Mouse (Mus musculus) 3134 (cell line): ENCODE measurements around the gene Abhd14a.
A peak's percentile ranks its signal among the peaks of the same experiment; 100 is the strongest.
"Not testable (repeated sequence)": the region's sequence is repeated elsewhere in the genome, so short reads cannot be mapped to it uniquely, and the experiment has no call there.

Source experiments
- DNase-seq: peaks from one replicate; pipeline ENCODE4 v3.0.0-alpha.2; 2011; ENCODE audit warnings: low spot score; ENCODE audit not compliant: insufficient read length; ENCODE audit errors: extremely low read depth

Gene Abhd14a

DNA sequence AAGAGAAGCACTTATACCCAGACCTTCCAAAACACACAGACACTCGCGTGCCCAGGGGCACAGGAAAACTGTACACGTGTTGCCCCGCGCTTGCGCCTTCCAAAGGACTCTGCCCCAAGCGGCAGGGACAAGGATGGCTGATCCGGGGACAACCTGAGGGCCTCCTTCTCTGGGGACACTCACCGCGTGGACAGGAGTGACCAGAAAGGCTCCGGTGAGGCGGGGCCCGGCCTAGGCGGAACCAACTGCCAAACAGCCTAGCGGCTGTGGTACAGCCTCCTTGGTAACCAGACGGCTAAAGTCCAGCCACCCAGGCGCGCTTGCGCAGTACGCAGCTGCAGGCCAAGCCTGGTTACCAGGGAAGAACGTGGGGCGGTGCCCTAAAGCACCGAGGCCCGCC lies at the start of gene Abhd14a, which contains the start of gene Abhd14b:
TSS of gene Abhd14a (minus strand) at position 331 of the 400 bp plus-strand sequence.
TSS of gene Abhd14b (plus strand) at position 112 of the 400 bp plus-strand sequence.
- peak; percentile 96 for DNase-seq

DNA sequence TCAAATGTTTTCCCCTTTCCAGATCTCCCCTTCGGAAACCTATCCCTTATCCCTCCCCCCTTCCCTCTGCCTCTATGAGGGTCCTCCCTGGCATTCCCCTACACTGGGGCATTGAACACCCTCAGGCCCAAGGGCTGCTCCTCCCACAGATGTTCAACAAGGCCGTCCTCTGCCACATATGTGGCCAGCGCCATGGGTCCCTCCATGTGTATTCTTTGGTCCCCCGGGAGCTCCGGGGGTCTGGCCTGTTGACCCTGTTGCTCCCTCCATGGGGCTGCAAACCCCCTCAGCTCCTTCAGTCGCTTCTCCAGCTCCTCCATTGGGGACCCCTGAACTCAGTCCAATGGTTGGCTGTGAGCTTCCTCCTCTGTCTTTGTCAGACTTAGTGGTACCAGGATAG lies 40.1 kb upstream of the Abhd14a start:
- DNase-seq = not testable (repeated sequence)

DNA sequence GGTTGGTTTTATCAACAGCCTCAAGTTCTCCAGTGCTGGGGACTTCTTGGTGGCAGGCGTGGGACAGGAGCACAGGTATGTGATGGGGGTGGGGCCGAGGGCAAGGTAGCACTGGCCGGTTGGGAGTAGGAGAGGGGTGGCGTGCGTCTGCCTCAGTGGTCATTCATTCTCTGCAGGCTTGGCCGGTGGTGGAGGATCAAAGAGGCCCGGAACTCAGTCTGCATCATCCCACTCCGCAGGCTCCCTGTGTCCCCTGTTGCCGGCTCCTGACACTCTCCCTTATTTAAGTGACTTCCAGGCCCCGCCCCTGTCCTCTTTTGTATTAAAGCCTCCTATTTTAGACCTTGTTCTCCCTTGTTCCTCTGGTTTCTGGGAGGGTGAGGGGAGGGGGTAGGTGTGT lies 37.6 kb upstream of the Abhd14a start:
- DNase-seq = no peak

DNA sequence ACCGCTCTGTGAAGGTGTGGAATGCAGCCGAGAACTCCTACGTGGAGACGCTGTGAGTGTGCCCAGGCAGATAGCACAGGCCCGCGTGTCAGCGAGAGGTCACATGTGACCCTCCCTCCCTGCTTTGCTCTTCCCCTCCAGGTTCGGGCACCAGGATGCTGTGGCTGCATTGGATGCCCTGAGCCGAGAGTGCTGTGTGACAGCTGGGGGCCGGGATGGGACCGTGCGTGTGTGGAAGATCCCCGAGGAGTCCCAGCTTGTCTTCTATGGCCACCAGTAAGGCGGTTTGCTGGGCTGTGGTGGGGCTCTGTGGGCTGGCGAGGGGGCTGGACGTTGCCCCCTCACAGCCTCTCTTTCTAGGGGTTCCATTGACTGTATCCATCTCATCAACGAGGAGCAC lies 36.1 kb upstream of the Abhd14a start:
- DNase-seq = no peak

DNA sequence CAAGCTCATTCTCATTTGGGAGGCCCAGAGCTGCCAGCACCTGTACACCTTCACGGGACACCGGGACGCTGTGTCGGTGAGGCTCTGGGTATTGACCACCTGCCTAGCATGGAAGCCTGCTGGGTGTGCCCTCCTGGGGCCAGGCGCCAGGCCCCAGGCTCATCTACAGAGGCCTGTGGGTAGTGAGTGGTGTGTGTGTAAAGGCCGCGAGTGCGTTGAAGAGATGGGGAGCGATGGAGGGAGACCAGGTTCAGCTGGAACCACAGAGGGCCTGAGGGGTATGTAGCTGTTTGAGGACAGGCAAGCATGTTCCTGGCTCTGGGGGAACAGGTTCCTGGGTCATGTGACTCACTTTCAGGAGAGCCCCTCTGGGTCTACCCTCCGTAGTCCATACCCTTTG lies 35.7 kb upstream of the Abhd14a start:
- DNase-seq = no peak

DNA sequence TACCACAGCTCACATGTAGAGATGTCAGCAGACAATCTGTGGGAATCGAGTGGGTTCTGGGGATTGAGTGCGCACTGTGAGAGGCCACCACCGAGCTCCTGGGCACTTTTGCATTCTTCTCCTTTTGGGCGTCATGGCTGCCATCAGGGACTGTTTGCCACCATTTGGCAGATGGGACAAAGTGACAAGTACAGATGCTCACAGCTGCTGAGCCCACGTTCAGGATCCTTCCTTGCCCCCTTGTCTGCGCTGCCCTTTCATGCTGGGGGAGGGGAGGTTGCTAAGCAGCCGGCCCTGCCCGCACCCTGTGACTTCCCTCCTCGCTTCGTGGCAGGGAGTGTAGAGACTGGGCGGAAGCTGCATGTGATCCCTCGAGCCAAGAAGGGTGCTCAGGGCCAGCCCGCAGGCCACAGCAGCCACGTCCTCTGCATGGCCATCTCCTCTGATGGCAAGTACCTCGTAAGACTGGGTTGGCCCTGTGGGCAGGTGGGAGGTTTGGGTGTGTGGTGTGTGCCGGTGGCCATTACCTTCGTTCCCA lies 35.2 kb upstream of the Abhd14a start:
- DNase-seq = no peak

DNA sequence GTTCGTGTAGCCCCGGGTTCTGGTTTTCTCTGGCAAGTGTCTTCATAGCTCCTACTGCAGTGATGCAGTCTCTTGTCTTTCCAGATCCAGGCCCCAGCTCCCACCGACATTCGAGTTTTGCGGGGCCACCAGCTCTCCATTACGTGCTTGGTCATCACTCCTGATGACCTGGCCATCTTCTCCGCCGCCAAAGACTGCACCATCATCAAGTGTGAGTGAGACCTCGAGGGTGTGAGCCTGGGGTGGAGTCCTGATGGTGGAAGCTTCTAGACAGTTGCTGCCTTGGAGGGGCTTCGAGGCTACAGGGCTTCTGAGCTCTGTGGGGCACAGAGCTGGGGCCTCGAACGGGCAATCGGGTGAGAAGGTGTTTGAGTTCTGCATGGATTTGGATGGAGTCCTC lies 34.2 kb upstream of the Abhd14a start:
- DNase-seq = no peak

DNA sequence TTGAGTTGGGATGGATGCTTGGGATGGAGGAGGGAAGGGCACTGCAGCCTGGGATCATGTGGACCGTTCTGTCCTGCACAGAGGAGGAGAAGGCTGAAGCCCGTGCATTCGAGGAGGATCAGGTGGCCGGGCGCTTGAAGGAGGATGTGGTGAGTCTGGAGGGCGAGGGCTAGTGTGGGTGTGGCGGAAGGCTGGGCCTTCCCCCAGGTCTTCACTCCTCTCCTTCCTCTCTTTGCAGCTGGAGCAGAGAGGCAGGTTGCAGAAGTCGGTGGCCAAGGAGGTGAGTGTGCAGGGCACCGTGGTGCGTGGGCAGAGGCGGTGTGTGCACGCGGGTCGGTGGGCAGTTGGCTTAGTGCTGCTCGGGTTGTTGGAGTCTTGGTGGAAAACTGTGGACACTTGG lies 33.6 kb upstream of the Abhd14a start:
- DNase-seq = no peak

DNA sequence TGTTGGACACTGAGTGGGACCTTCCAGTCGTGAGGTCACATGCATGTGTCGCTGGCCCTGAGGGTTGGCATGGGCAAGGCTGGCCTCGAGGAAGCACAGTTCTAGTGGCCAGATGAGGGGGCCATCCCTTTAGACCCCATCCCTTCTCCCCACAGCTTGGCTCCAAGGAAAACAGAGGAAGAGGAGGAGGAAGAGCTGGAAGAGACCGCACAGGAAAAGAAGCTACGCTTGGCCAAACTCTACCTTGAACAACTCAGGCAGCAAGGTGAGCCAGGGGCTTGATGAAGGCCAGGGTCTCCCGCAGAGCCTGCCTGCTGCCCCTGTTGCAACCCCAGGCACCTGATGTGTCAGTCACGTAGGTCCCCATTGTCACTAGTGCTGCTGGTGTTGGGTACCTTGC lies 33.1 kb upstream of the Abhd14a start:
- DNase-seq = no peak

DNA sequence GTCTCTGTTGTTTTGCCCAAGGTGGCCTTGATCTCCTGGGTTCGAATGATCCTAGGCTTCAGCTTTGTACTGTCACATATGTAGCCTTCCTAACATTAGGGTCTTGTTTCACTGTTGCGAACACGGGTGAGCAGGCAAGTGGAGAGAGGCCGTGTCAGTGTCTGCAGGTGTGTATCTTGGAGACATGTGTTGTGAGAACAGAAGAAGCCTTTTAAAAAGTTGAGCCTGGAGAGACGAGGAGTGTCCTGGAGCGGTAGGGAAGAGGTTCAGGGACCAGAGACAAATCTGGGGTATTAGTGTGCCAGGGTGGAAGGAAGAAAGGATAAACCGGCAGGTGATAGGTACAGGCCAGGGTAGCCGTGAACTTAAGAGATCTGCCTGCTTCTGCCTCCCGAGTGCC lies 30.6 kb upstream of the Abhd14a start:
- no peak for DNase-seq

DNA sequence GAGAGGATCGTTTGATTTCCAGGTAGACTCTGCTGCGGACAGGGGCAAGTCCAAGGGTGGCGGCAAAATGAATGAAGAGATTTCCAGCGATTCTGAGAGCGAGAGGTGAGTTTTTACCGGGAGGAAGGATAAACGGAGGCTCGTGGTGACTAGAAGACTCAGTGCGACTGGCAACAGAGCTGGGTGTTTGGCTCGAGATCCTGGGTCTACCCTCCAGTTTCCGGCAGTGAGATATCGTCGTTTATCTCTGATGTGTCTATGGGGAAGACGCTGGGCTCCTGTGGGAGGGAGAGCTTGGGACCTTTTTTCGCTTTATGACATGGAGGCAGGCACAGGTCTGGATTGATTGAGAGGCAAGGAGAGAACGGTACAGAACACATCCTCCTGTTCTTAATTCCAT lies 30.2 kb upstream of the Abhd14a start:
- no peak for DNase-seq

DNA sequence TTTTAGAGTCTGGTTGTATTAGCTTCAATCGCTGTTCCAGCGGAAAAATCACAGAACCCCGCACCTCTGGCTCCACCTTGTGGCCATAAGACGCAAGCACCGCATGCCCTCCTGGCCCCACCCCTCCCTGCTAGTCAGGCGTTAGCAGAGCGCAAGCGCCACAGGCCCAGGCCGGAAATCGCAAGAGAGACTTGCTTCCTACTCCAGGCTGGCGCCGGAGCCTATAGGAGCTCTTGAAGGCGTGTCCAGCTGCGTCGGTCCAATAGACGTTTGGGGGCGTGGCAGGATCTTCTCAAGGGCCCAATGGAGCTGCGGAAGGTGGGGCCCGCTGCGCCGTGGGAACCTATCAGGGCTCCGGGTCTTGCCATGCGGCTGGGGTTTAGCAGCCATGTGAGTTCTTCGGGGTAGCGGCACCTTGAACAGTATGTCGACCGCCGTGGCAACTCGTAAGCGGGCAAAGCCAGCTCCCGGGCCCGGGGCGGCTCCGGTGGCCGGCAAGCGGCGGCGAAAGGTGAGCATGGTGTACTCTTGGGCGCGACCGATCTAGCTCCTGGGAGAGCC lies 29.5 kb upstream of the Abhd14a start, which contains the start of gene Parp3:
TSS of gene Parp3 (minus strand) at position 26 of the 561 bp plus-strand sequence.
- DNase-seq = peak; percentile 98

DNA sequence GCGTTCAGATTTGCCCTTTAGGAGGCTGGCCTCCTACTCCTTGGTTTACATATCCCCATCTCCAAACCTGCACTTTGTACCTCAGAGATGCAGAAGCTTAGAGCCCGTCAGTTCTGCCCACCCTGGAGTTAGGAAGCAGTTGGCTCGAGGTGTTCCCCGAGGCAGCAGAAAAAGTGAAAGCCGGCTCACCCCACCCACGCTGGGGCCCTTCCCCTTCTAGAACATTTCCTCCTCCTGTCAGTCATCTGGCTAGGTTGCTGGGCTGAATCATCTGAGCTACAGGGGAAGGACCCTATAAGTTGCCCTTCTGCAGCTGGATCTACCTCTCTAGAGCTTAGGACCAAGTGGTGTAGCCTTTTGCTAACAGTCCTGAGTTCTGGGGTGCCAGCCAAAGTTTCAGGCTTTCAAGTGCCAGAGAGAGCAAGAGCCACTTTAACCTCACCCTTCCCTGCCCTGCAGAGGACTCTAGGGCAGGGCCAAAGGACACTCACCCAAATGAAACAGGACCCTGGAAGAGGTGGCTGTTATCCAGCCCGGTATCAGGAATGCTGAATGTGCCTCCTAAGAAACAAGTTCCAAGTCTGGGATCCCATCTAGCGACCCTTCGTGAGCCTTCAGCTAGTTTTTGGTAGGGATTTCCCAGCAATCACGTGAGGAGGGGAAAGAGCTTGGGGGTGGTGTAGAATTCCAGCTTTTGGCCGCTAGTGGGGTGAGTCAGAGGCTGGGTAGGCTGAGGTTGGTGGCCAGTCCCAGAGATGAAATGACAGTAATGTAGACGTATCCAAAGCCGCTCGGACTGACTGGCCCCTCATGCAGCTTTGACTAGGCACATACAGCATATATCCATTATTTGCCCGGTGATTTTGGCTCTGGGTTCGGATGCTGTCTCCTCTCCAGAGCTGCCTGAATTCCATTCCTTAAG lies 28.8 kb upstream of the Abhd14a start:
- DNase-seq = peak; percentile 77

DNA sequence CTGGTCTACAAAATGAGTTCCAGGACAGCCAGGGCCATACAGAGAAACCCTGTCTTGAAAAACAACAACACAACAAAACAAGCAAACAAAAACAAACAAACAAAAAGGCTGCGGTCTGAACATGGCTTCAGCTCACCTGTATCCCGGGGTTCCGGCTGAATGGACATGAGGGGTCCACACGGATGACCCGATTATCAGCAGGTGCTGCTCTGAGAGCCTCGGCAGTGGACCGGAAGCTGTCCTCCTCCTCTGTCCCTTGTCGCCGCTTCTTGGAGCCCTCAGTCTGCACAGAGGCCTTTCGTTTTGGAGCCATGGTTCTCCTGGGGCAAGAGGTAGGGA lies 28.2 kb upstream of the Abhd14a start, which contains the start of gene Rrp9:
TSS of gene Rrp9 (plus strand) at position 301 of the 339 bp plus-strand sequence.
- DNase-seq = no peak

DNA sequence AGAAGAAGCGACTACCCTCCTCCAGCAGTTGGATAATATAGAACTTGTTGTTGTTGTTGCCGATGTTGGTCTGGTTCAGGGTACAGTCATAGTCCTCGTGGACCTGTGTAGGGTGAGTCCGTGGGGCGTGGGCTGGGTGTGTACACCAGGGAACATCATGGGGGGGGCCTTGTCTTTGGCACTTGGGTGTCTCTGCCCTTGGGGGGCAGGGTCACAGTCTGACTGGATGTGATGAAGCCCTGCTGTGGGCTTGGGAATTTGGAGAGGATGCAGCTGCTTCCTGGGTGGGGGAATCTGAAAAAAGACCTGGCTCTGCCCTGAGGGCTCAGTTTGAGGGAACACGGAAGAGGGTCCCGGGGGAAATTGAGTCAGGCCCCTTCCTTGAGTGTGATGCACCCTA lies 27.6 kb upstream of the Abhd14a start:
- DNase-seq = peak; percentile 75

DNA sequence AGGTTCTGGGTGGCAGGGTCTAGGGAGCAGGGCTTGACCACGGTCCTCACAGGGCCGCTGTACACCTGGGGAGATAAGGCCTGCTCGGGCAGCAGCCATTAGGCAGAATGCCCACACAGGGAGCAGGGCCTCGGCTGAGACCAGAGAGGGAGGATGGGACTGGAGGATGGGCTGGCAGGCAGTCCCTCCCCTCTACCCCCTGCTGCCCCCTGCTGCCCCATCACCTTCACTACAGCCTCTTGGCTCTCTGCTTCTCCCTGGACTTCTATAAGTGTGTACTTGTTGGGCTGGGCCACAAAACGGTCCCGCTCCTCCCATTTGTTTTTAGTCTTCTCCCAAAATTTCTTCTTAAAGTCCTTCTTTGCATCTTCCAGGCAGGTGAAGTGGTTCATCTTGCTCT lies 27.0 kb upstream of the Abhd14a start:
- peak; percentile 83 for DNase-seq

DNA sequence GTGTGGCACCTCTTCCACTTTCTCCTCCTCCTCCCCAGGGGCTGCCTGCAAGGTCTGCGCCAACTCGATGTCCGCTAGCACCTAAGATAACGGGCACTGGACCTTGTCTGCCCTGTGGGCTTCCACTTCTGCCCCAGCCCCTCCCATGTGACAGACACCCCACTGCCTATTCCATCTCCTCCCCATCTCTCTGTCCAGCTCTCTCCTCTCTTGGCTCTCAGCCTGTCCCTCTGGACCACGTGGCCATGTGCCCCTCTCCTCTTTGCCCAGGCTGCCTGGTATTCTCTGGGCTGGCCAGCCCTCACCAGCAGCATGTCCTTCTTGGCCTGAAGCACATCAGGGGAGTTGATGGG lies 26.3 kb upstream of the Abhd14a start:
- DNase-seq = no peak

DNA sequence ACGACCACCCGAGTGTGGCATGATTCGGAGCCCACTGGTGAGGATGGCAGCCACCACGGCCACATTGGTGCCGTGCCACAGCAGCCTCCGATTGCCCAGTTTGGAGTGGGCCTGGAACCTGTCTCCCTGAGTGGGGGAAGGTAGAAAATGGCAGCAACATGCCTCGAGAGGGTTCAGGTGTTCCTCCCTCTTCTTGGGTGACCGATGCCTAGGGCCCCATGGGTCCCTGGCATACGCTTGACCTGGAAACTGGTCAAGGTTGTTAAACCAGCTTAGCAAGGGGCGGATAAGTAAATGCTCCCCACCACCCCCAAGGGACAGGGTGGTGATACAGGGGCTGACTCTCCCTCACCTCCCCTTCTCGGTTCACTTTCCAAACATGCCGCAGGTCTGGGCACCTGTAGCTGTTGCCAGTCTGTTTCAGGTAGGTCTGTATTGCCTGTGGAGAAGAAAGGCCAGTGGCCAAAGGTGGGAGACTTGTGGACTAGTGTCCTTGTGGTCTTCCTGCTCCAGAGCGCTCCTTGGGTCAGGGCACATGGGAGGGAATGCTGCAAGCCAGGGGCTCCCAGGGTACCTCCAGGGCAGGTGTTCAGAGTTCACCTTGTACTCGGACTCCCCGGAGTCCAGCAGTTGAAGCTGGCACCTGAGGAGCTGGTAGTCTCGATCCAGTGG lies 25.7 kb upstream of the Abhd14a start:
- no peak for DNase-seq

DNA sequence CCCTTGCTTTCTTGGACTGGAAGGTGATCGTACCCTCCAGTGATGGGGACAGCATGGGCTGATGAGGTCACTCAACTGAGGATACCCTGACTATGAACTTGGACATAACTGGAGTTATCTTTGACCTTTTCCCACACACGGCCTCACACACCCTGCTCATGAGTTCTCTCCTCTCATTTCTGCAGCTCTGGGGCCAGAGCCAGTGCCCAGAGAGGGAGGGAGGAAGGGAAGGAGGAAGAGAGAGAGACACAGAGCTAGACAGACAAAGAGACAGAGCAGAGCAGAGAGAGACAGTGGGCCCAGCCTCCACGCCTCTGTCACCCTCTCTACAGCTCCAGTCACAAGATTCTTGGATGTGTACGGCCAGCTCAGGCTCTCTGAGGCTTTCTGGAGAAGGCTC lies 24.8 kb upstream of the Abhd14a start:
- no peak for DNase-seq

DNA sequence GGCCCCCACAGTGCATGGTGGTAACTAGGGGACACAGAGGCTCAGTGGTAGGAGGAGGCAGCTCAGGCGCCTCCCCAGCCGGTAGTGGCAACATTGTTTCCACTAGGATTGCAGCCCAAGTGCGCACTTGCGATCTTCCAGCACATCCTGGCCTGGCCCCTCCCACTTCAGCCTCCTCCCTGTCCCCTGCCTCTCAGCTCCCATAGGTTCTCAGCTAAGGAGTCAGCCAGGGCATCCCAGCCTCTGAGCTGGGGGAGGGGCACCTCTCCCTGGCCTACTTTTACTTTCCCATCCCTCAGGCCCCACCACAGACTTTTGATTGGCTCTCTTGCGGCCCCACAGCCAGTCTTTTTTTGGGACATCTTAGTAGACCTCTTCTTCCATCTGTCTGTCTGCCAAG lies 24.4 kb upstream of the Abhd14a start:
- DNase-seq = no peak

DNA sequence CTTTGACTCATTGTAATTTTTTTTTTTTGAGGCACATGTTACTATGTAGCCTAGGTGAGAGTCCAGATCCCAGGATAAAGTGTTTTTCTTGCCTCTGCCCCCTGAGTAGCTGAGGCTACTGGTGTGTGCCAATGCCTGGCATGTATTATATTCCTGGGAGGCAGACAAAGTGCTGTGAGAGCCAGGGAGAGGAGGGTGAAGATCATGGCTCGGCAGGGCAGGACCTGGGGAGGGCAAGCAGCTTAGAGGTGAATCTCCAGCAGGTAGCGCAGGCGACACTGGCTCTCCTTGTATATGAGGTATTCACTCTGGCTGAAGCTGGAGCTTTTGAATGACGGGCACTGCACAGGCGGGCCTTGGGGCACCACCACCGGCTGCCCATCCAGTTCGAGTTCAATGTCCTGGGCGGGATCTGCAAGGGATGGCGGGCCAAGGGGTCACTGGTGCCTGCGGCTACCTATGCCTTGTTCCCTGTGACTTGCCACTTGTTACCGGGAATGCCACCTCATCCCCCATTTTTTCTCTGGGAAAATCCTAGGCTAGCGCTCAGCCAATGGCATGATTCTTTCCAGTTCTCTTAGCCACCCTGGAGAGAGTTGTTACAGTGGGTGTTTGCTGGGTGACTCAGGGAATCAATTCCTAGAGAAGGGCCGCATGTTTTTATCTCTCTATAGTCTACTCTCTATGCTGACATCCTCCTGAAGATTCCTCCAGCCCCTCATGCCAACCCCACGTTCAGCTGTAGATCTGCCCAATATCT lies 23.7 kb upstream of the Abhd14a start:
- DNase-seq = no peak
